Mouse (Mus musculus) hindbrain, embryonic 15.5 days (tissue): ENCODE data around the gene Cdk19. TPM values are rescaled to one million over a fixed set of nuclear protein-coding genes. Genes with fewer than 3 reads are reported as not detected.

Experiments
- ATAC-seq: fragments of 200-750 bp; cut with Nextera tagmentation; 2 replicates; pipeline ENCODE4 v1.8.0; 2017; ENCODE audit warnings: low read depth, moderate number of reproducible peaks, moderate TSS enrichment; ENCODE audit not compliant: low FRiP score
- H3K27ac ChIP-seq: fragments of 300-500 bp; sonication (generic); replicated peaks from 2 replicates; pipeline ENCODE4 v1.5.1; 2015; ENCODE audit warnings: mild to moderate bottlenecking, inconsistent platforms
- H3K27me3 ChIP-seq: fragments of 300-500 bp; sonication (generic); 2 replicates; pipeline ENCODE4 v1.6.1; 2015; ENCODE audit warnings: control low read depth, inconsistent platforms
- H3K36me3 ChIP-seq: fragments of 300-500 bp; sonication (generic); 2 replicates; pipeline ENCODE4 v1.6.1; 2015; ENCODE audit warnings: control low read depth, inconsistent platforms
- H3K4me1 ChIP-seq: fragments of 300-500 bp; sonication (generic); replicated peaks from 2 replicates; pipeline ENCODE4 v1.6.1; 2015; ENCODE audit warnings: control low read depth, inconsistent platforms
- H3K4me2 ChIP-seq: fragments of 300-500 bp; sonication (generic); 2 replicates; pipeline ENCODE4 v1.6.1; 2015; ENCODE audit warnings: moderate library complexity, mild to moderate bottlenecking, inconsistent platforms
- H3K4me3 ChIP-seq: fragments of 300-500 bp; sonication (generic); 2 replicates; pipeline ENCODE4 v1.5.1; 2015; ENCODE audit warnings: mild to moderate bottlenecking, inconsistent platforms
- H3K9ac ChIP-seq: fragments of 300-500 bp; sonication (generic); 2 replicates; pipeline ENCODE4 v1.6.1; 2015; ENCODE audit warnings: inconsistent platforms
- H3K9me3 ChIP-seq: fragments of 300-500 bp; sonication (generic); 2 replicates; pipeline ENCODE4 v1.6.1; 2016; ENCODE audit warnings: control low read depth, inconsistent platforms
- WGBS: fragments of 180-500 bp; shearing (Covaris S2); methylation state at CpG from one replicate; pipeline ENCODE4 v1.1.7; 2015; 5-methylcytosine and 5-hydroxymethylcytosine counted together
- polyA plus RNA-seq: library from polyadenylated mRNA; unstranded; fragments of >200 nt; fragmentation: Nextera tagmentation; extraction: Ambion mirVana; gene quantifications from 2 replicates; pipeline ENCODE4 v1.2.1, GENCODE M21; 2015

Cdk19 gene
- polyA plus RNA-seq, 1 experiment from 2014 or later, result 11.7 TPM

DNA sequence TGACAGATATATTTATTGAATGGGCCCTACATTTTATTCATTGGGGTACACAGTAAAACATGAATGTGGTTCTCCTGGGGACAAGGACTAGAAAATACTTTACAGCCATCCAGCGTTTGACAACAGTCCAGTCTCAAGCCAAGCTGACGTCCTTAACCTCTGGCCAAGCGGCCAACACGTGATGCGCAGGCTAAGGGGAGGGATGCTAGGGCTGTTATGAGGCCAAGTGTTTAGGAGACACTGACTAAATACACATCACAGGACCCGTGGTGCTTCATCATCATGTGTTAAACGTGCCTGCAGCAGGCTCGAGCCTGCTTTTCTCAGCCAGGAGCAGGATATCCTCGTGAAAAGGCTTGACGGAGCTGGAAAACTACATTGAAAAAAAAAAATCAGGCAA, 19.1 kb upstream of the Cdk19 start:
- Histone ChIP-seq H3K4me2 (no peak overlapping the region), H3K9me3 (no peaks in the 10 kb centered on the region), H3K36me3 (no peaks in the 10 kb centered on the region), H3K27me3 (no peaks in the 10 kb centered on the region), H3K27ac (no peak overlapping the region), H3K4me1 (no peaks in the 10 kb centered on the region), H3K4me3 (no peak overlapping the region), H3K9ac (no peak overlapping the region)
- WGBS, result 92% methylated on average over 10 of the region's 10 CpGs
- no peak for ATAC-seq

DNA sequence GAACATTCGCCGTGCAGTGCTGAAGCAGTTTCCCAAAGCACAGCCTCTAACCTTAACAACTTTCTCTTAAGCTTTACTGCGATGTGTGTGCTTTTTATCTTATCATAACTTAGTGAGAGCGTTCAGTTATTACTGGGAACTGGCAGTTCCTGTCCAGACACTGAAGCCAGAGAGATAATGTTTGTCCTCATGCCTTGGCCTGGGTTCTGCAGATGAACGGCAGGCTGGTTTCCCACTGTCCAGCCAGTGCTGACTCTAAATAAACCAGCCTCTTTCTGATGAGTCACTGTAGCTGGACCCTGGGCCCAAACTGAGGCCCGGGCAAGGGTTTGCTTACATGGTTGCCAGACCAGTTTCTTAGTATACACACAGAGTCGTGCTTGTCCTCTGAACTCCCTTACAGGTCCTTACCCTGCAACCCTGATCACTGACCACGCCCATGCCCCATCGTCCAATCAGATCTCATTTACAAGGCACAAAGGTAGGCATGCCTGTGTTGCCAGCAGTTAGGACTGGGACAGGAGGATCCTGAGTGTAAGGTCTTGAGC, 11.3 kb upstream of the Cdk19 start:
- Histone ChIP-seq H3K9me3 (no peaks in the 10 kb centered on the region), H3K9ac (no peak overlapping the region), H3K4me1 (no peaks in the 10 kb centered on the region), H3K36me3 (no peaks in the 10 kb centered on the region), H3K4me3 (no peak overlapping the region), H3K4me2 (no peak overlapping the region), H3K27ac (no peak overlapping the region), H3K27me3 (no peaks in the 10 kb centered on the region)
- WGBS, result 84% methylated on average over 9 of the region's 9 CpGs
- ATAC-seq, result no peak

DNA sequence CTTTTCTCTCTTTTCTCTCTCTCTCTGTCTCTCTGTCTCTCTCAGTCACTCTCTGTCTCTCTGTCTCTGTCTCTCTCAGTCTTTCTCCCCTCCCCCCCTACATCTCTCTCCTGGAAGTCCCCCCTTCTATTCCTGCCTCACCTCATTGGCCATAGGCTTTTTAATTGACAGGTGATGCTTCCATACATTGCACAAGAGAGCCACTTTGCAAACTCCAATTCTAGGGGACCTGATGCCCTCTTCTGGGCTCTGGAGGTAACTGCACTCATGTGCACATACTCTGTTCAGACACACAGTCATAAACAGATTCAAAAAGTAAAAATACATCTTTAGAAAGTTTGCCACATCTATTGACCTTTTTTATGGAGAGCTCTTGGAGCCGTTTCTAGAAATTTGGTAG, 9.1 kb upstream of the Cdk19 start:
- Histone ChIP-seq H3K4me2 (no peak overlapping the region), H3K4me3 (no peak overlapping the region), H3K27me3 (no peaks in the 10 kb centered on the region), H3K36me3 (no peaks in the 10 kb centered on the region), H3K9ac (no peak overlapping the region), H3K4me1 (no peaks in the 10 kb centered on the region), H3K27ac (no peak overlapping the region), H3K9me3 (no peaks in the 10 kb centered on the region)
- no peak for ATAC-seq
- WGBS, result 81% methylated on average over 1 of the region's 1 CpGs

DNA sequence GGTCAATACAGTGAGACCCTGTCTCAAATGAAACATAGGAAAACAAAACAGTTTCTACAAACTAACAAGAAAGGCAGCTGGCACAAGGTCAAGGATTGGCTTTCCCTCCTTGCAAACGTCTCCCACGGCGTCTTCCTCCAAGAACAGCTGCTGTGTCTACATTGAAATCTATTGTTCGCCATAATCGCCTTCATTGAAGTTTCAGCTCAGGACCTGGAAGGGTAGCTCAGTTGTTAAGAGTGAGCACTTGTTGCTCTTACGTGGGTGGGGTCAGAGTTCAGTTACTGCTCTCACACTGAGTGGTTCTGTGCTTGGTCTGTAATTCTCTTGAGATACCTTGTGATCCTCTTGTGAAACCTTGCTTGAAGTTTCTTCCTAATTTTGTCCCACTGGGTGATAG, 6.5 kb upstream of the Cdk19 start:
- ATAC-seq, result no peak
- no peak overlapping the region for H3K4me3 ChIP-seq
- no peaks in the 10 kb centered on the region for H3K9me3 ChIP-seq
- 71% methylated on average over 6 of the region's 6 CpGs for WGBS
- H3K9ac ChIP-seq, result no peak overlapping the region
- no peaks in the 10 kb centered on the region for H3K36me3 ChIP-seq
- H3K4me2 ChIP-seq, result no peak overlapping the region
- H3K27me3 ChIP-seq, result no peaks in the 10 kb centered on the region
- no peaks in the 10 kb centered on the region for H3K4me1 ChIP-seq
- no peak overlapping the region for H3K27ac ChIP-seq

DNA sequence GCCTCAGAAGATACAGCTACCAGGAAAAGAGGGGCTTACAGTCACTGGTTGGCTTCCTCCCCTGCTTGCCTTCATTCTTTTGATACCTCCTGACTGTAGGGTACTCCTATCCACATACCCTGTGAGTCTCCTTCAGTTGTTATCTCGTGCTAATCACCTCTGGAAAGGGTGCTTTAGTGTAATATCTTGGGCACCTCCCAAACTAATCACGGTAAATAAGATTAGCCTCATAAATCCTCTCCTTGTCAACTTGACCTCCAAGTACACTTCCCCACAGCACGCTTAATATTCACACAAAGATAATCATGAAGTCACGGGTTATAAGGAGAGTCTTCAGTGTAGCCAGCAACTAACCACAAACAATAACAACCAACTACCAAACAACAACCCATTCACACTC, 2.7 kb downstream of the Cdk19 start:
- H3K4me3 ChIP-seq, result no peak overlapping the region
- no peak overlapping the region for H3K27ac ChIP-seq
- no peak overlapping the region for H3K4me2 ChIP-seq
- H3K27me3 ChIP-seq, result no peaks in the 10 kb centered on the region
- no peak for ATAC-seq
- no peaks in the 10 kb centered on the region for H3K4me1 ChIP-seq
- H3K9me3 ChIP-seq, result no peaks in the 10 kb centered on the region
- 87% methylated on average over 4 of the region's 4 CpGs for WGBS
- H3K9ac ChIP-seq, result no peak overlapping the region
- H3K36me3 ChIP-seq, result no peaks in the 10 kb centered on the region

DNA sequence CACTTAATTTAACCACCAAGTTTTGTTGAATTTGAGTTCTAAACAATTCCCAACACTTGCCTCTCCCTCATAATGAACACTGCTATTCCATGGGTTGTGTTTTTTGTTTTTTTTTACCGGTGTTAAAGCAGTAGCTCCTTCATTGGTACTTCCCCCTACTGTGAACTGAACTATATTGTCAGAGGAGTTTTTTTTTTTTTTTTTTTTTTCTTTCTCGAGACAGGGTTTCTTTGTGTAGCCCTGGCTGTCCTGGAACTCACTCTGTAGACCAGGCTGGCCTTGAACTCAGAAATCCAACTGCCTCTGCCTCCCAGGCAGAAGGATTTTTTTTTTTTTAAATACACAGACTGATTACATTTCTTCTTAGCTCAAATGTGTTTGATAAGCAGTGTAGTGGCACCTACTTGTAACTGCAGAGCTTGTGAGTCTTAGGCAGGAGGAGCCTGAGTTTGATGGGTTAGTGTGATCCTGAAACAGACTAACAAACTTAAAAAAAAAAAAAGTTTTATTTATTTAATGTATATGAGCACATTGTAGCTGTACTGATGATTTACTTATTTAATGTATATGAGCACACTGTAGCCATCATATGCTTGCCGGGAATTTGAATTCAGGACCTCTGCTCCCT, 7.5 kb downstream of the Cdk19 start:
- H3K4me2 ChIP-seq, result no peak overlapping the region
- ATAC-seq, result no peak
- H3K9ac ChIP-seq, result no peak overlapping the region
- 78% methylated on average over 3 of the region's 3 CpGs for WGBS
- H3K36me3 ChIP-seq, result no peaks in the 10 kb centered on the region
- H3K4me3 ChIP-seq, result no peak overlapping the region
- H3K9me3 ChIP-seq, result no peaks in the 10 kb centered on the region
- H3K27ac ChIP-seq, result no peak overlapping the region
- no peaks in the 10 kb centered on the region for H3K27me3 ChIP-seq
- peaks cover 24% of the 10 kb centered on the region for H3K4me1 ChIP-seq

DNA sequence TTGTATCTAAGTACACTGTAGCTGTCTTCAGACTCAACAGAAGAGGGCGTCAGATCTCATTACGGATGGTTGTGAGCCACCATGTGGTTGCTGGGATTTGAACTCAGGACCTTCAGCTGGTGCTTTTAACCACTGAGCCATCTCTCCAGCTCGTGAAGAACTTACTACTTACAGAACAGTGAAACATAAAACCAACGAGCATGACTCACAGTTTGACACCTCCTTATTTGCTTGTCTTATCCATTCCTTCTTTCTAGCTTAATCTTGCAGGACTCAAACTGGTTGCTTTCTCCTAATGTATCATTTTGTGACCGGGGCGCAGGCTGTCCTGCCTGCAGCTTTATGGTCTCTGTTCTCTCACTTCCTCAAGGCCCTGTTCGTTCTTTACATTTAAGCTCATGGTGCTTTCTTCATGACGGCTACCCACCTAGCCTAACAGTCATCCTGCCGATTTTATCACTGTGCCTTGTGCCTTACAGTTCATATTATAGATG, 8.1 kb downstream of the Cdk19 start:
- H3K4me3 ChIP-seq, result peak overlapping the region; percentile 78; the same call in 1 of the 2 replicates
- no peak for ATAC-seq
- 78% methylated on average over 9 of the region's 9 CpGs for WGBS

DNA sequence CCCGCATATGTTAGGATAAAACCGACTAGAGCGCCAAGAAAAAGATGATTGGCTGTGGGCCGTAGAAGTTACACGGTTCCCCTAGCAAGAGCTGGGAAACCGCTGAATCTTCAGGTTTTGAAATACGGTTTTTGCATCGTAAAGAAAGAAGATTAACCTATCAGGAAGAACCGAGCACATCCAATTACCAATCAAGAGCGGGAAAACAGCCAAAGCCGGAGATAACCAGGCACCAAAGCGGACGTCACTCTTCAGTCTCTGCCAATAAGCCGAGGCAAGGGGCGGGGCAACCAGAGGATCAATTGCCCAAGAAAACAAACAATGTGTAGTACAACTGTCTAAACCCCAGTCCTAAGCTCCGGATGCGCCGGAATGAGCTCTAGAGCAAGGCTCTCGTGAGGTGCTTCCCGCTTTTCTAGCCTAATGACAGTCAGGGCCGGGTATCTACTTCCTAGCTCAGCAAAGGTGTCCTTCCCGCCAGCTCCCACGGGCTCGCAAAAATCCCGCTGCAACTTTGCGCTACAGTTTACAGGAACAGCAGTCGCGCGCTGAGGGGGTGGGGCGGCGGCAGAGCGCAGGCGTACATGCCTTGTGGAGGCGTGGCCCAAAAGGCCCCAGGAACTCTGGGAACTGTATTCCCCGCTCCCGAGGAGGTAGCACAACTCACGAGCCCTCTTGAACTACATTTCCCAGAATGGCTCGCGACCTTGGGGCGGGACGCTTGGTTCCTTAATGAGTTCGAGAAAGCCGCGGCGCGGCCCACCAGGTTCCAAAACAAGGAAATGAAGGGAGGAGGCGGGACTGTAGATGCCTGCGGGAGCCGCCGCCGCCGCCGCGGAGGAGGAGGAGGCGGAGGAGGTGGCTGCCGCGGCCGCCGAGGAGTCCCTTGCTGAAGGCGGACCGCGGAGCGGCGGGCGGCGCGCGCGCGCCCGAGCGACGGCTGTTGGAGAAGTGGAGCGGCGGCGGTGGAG, 9.5 kb downstream of the Cdk19 start:
- H3K9me3 ChIP-seq, result no peaks in the 10 kb centered on the region
- ATAC-seq, result peak; percentile 99

More for the DNA sequence above, 8.1 kb downstream of the Cdk19 start:
- H3K4me1 ChIP-seq, result peaks cover 24% of the 10 kb centered on the region
- H3K27ac ChIP-seq, result no peak overlapping the region
- no peaks in the 10 kb centered on the region for H3K27me3 ChIP-seq
- H3K36me3 ChIP-seq, result no peaks in the 10 kb centered on the region
- H3K9ac ChIP-seq, result 0 out of 2 replicates have a peak overlapping the region, but pooled peaks have one; percentile 40
- H3K9me3 ChIP-seq, result no peaks in the 10 kb centered on the region
- H3K4me2 ChIP-seq, result peak overlapping the region; percentile 70

DNA sequence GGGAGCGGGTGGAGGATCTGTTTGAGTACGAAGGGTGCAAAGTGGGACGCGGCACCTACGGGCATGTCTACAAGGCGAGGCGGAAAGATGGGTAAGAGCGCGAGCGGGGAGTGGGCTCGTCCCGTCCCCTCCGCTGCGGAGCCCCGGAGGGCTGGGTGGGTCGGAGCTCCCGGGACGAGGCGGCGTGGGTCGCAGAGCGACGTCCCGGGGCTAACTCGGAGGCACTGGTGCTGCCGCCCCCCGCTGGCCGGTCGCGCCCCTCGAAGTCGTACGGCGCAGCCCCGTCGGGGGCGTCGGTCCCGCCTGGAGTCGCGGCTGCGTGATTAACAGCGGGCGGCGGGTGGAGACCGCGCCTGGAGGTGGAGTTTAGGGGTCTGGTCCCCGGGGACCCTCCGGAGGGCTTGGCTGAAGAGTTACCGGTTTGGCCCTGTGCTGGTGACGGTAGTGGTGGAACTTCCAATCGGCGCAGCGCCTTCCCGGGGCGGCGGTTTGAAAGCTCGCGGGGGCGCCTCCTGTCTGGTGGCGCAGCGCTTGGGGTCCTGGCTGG, 10.3 kb downstream of the Cdk19 start:
- ATAC-seq, result peak; percentile 1; the same call in 1 of the 2 replicates
- no peaks in the 10 kb centered on the region for H3K9me3 ChIP-seq
- WGBS, result 0% methylated on average over 60 of the region's 62 CpGs
- H3K4me1 ChIP-seq, result peaks cover 24% of the 10 kb centered on the region
- H3K9ac ChIP-seq, result peak overlapping the region; percentile 86
- peak overlapping the region; percentile 74 for H3K4me2 ChIP-seq
- peak overlapping the region; percentile 89 for H3K27ac ChIP-seq
- no peaks in the 10 kb centered on the region for H3K36me3 ChIP-seq
- H3K27me3 ChIP-seq, result no peaks in the 10 kb centered on the region
- H3K4me3 ChIP-seq, result peak overlapping the region; percentile 78

More for the DNA sequence above, 9.5 kb downstream of the Cdk19 start:
- Histone ChIP-seq H3K27ac (peak overlapping the region; percentile 89), H3K36me3 (no peaks in the 10 kb centered on the region), H3K9ac (peak overlapping the region; percentile 86), H3K4me3 (peak overlapping the region; percentile 78), H3K27me3 (no peaks in the 10 kb centered on the region), H3K4me1 (peaks cover 24% of the 10 kb centered on the region), H3K4me2 (peak overlapping the region; percentile 74)
- WGBS, result under 1% methylated on average over 74 of the region's 76 CpGs

DNA sequence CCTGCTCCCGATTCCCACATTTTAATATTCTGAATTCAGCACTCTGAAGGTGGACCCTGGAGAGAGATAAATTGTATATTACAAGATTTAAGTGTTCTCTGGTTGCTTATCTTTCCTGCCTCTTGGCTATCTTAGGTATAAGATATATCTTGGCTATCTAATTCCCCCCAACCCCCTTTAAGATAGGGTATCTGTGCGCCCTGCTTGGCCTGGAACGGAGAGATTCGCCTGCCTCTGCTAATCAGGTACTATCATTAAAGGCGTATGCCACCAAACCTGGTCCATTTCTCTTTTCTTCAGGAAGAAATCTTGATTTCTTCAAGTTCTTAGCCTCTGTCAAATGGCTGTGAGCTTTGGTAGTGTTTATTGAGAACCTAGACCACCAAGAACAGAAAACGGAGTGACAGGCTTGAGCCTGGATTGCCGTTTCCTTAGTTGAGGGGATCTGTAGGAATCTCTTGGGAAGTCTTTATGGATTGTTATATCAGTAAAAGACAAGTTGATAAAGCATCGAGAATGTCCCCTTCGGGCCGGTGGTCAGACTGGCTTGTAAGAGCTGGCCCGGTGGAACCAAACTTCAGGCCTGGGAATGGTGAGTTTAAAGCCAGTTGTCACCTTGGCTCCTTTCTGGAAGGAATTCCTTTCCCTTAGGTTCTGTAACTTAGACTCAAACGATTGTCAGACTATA, 11.0 kb downstream of the Cdk19 start:
- no peak for ATAC-seq
- peak overlapping the region; percentile 78 for H3K4me3 ChIP-seq
- peak overlapping the region; percentile 86 for H3K9ac ChIP-seq
- no peaks in the 10 kb centered on the region for H3K36me3 ChIP-seq
- no peaks in the 10 kb centered on the region for H3K9me3 ChIP-seq
- 48% methylated on average over 12 of the region's 12 CpGs for WGBS
- H3K4me1 ChIP-seq, result peaks cover 24% of the 10 kb centered on the region
- H3K4me2 ChIP-seq, result peak overlapping the region; percentile 74
- H3K27me3 ChIP-seq, result no peaks in the 10 kb centered on the region
- peak overlapping the region; percentile 89 for H3K27ac ChIP-seq

DNA sequence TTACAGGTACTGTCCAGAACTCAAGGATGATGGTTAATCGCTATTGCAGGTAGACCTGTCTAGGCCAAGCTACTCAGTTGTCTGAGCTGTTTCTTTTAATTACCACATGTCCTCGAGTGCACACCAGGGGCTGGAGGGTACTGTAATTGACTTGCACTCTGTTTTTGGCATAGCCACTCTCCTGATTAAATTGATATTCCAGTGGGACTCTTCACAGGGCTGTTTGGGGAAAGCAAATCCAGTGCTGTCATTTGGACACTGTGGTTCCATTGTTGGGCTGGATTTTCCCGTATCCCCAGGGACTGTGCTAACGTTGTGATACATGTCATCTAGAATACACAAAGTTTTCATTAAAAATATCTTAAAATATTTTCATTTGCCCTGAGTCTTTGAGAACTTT, 11.8 kb downstream of the Cdk19 start:
- H3K4me1 ChIP-seq, result peaks cover 24% of the 10 kb centered on the region
- no peaks in the 10 kb centered on the region for H3K9me3 ChIP-seq
- no peaks in the 10 kb centered on the region for H3K27me3 ChIP-seq
- no peak overlapping the region for H3K27ac ChIP-seq
- WGBS, result 39% methylated on average over 4 of the region's 4 CpGs
- H3K4me3 ChIP-seq, result peak overlapping the region; percentile 78; the same call in 1 of the 2 replicates
- H3K4me2 ChIP-seq, result peak overlapping the region; percentile 74
- H3K9ac ChIP-seq, result no peak overlapping the region
- no peaks in the 10 kb centered on the region for H3K36me3 ChIP-seq
- ATAC-seq, result no peak
